Mouse (Mus musculus) liver, embryonic 14.5 days (tissue): Measurements from ENCODE around the gene Tspear.

ENCODE experiments used
- CTCF ChIP-seq: IDR thresholded peaks from 2 replicates; pipeline ENCODE4 v1.5.1; 2016; ENCODE audit warnings: antibody characterized with exemption, low read depth, control low read depth
- EP300 ChIP-seq: IDR thresholded peaks from 2 replicates; pipeline ENCODE4 v1.6.1; 2016; ENCODE audit warnings: antibody characterized with exemption, low read depth

DNA sequence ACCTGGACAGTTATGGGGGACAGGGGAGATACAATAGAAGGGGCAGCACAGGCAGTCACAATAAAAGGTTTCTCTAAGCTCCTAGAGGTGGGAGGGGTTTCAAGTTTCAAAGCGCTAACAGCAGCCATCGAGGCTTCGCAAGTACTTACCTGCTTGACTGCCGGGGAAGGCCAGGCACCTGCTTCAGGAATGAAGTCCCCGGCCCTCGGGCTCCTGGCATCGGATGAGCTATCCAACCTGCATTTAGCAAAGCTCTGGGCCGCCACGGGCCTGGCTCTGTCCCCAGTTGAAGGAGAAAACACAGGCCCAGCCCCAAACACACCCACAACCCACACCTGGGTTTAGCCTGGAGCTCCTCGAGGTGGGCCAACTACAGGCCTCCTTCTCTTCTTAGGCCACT, 652 bp downstream of the Tspear start:
- TF ChIP-seq CTCF (no peak), EP300 (no peak)
